Mouse (Mus musculus) megakaryocyte, embryonic 14.5 days (primary cell): ENCODE results near the gene Cks1b.

Experiments
- FLI1 ChIP-seq: IDR thresholded peaks from 2 replicates; pipeline ENCODE4 v1.6.1; 2012; ENCODE audit warnings: low read length, inconsistent platforms, mixed read lengths
- GATA1 ChIP-seq: IDR thresholded peaks from 3 replicates; pipeline ENCODE4 v1.6.1; 2012; ENCODE audit warnings: mixed read lengths, low read length, inconsistent platforms, borderline replicate concordance

DNA sequence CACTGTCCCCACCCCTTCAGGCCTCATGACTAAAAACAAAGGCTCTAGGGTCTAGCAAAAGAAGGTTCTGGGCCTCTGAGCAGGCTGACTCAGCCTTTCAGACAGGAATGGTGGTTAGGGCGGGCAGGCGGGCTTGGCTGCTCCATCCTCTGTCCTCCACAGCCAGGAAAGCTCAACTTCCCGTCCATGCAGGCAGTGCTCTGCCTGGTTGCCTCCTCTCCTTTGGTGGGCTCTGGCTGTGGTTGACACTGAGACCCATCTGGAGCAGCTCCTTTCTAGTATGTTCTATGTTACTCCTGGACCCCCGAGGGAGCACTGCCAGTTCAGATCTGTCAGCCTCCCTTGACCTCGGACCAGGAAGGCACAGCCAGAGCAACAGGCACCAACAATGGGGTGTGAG lies 15.5 kb downstream of the Cks1b start, which contains the start of gene Lenep:
- no peak for TF ChIP-seq GATA1
- no peak for TF ChIP-seq FLI1
